In genomic region chr7:118283186-118283585, GRCm38 (mm10) we compare ENCODE assay signal across 23 mouse cellular contexts. TPM values are rescaled to one million over a fixed set of nuclear protein-coding genes. Genes with fewer than 3 reads are reported as not detected.
DNase-seq lines count a peak whose midpoint lies in the region; ATAC-seq and TF ChIP-seq lines count a peak whose summit lies in the region.
"Had no signal": no experiment of that assay in that cellular context is flagged by ENCODE, and none has a peak within 500 bp of the region (broad histone marks: within the 10 kb centered on the region; RNA-seq: fewer than 3 reads in every experiment).

No protein-coding gene starts in this region.

- peaks cover 16% of the 10 kb centered on the region; the same call in 1 of the 2 replicates for H3K4me1 ChIP-seq in liver, postnatal 0 days (ENCODE audit: insufficient read depth)
- no peaks in the 10 kb centered on the region; the same call in 1 of the 2 replicates for H3K4me1 ChIP-seq in liver, embryonic 11.5 days (replicated peaks; ENCODE audit: control insufficient read depth, insufficient read depth, low read length)
- H3K4me1 ChIP-seq in CH12.LX (ENCODE audit: control insufficient read depth in 1 of 2, insufficient read depth in 2 of 2), result peaks cover 19 to 47% of the 10 kb centered on the region in 2 experiments
- H3K4me1 ChIP-seq: forebrain, embryonic 10.5 days; hindbrain, embryonic 12.5 days; limb, embryonic 12.5 days; liver, embryonic 13.5 days; lung, embryonic 15.5 days; midbrain, embryonic 15.5 days; stomach, embryonic 15.5 days had no signal

- no peaks in the 10 kb centered on the region for H3K27me3 ChIP-seq in liver, postnatal 0 days (ENCODE audit: insufficient read depth, low read length)
- H3K27me3 ChIP-seq in liver, embryonic 11.5 days (replicated peaks; ENCODE audit: control insufficient read depth, insufficient read depth, low read length), result no peaks in the 10 kb centered on the region
- no peaks in the 10 kb centered on the region for H3K27me3 ChIP-seq in CH12.LX (replicated peaks)
- H3K27me3 ChIP-seq: hindbrain, embryonic 12.5 days; limb, embryonic 12.5 days; liver, embryonic 13.5 days; lung, embryonic 15.5 days; midbrain, embryonic 15.5 days; stomach, embryonic 15.5 days had no signal

- dilution Hi-C loops in CH12.LX (cut with MboI; ENCODE audit: extremely low pct_ligation_motif_present, extremely low pct_unique_long_range_greater_than_20kb, low sequenced_read_pairs), result no loop called here

- no peaks in the 10 kb centered on the region for H3K79me2 ChIP-seq in CH12.LX (replicated peaks; ENCODE audit: control insufficient read depth, extremely low read depth, insufficient read depth, poor library complexity, severe bottlenecking)

- ATAC-seq in liver, postnatal 0 days, result no peak
- no peak for ATAC-seq in liver, embryonic 11.5 days (replicated peaks; ENCODE audit: low FRiP score)
- peak; percentile 73 for ATAC-seq in granulocyte monocyte progenitor cell, adult 5-6 weeks (replicated peaks; ENCODE audit: poor library complexity, severe bottlenecking)
- no peak for ATAC-seq in frontal cortex, adult (ENCODE audit: low TSS enrichment)
- ATAC-seq: activated CD4-positive, CD25-positive, alpha-beta regulatory T cell, adult 4 months; inflammation-experienced regulatory T-cells, adult 6 months; midbrain, embryonic 15.5 days had no signal

- TF ChIP-seq EP300 in liver, postnatal 0 days (IDR thresholded peaks at IDR 0.05; ENCODE audit: low read depth), result no peak
- TF ChIP-seq EP300 in CH12.LX (IDR thresholded peaks at IDR 0.05; ENCODE audit: low read length), result 0 out of 2 replicates have a peak, but pooled peaks have one; percentile 13

- H3K4me2 ChIP-seq in liver, postnatal 0 days (ENCODE audit: low read depth, low read length), result no peak overlapping the region
- H3K4me2 ChIP-seq in liver, embryonic 11.5 days, result no peak overlapping the region
- H3K4me2 ChIP-seq in CH12.LX (ENCODE audit: insufficient read depth, low read depth, poor library complexity, severe bottlenecking), result peak overlapping the region; percentile 41; the same call in 1 of the 2 replicates
- H3K4me2 ChIP-seq: hindbrain, embryonic 12.5 days; limb, embryonic 12.5 days; liver, embryonic 13.5 days; lung, embryonic 15.5 days; midbrain, embryonic 15.5 days; stomach, embryonic 15.5 days had no signal

- in situ Hi-C loops in CH12.LX (cut with MboI; ENCODE audit: low pct_ligation_motif_present, low pct_unique_long_range_greater_than_20kb, low sequenced_read_pairs), result no loop called here

- H3K4me3 ChIP-seq in liver, postnatal 0 days (ENCODE audit: low read depth, low read length), result no peak overlapping the region
- H3K4me3 ChIP-seq in liver, embryonic 11.5 days (ENCODE audit: low read depth, low read length), result no peak overlapping the region
- no peak overlapping the region for H3K4me3 ChIP-seq in CH12.LX (replicated peaks in 1 of 3; ENCODE audit: low read depth in 2 of 3, low read length in 2 of 3, poor library complexity in 1 of 3)
- H3K4me3 ChIP-seq: forebrain, embryonic 10.5 days; hindbrain, embryonic 12.5 days; limb, embryonic 12.5 days; liver, embryonic 13.5 days; lung, embryonic 15.5 days; midbrain, embryonic 15.5 days; stomach, embryonic 15.5 days had no signal

- no peak for TF ChIP-seq POLR2A in CH12.LX (IDR thresholded peaks at IDR 0.05; ENCODE audit: low read depth, low read length)

- no peak for TF ChIP-seq CTCF in liver, postnatal 0 days (IDR thresholded peaks at IDR 0.05; ENCODE audit: low read depth)
- peak in 1 of 2 experiments; percentile 27; a peak in 1 of 4 replicates for TF ChIP-seq CTCF in CH12.LX (conservative IDR thresholded peaks at IDR 0.05 in 1 of 2, IDR thresholded peaks at IDR 0.05 in 1 of 2; ENCODE audit: low read depth in 2 of 2, low read length in 2 of 2)

- H3K9me3 ChIP-seq in liver, postnatal 0 days (ENCODE audit: low read length), result peaks cover 3% of the 10 kb centered on the region; the same call in 1 of the 2 replicates
- no peaks in the 10 kb centered on the region for H3K9me3 ChIP-seq in liver, embryonic 11.5 days (ENCODE audit: control insufficient read depth, low read length)
- peaks cover 8% of the 10 kb centered on the region for H3K9me3 ChIP-seq in CH12.LX (replicated peaks; ENCODE audit: low read length)
- H3K9me3 ChIP-seq: lung, embryonic 15.5 days; midbrain, embryonic 15.5 days; stomach, embryonic 15.5 days had no signal

- peak overlapping the region; percentile 34; the same call in 1 of the 2 replicates for H3K27ac ChIP-seq in liver, postnatal 0 days (ENCODE audit: low read depth)
- no peak overlapping the region for H3K27ac ChIP-seq in liver, embryonic 11.5 days (ENCODE audit: low read depth, low read length)
- peak overlapping the region; percentile 60; the same call in 1 of the 2 replicates for H3K27ac ChIP-seq in CH12.LX (ENCODE audit: insufficient read depth, low read depth)
- H3K27ac ChIP-seq: forebrain, embryonic 10.5 days; hindbrain, embryonic 12.5 days; limb, embryonic 12.5 days; liver, embryonic 13.5 days; lung, embryonic 15.5 days; midbrain, embryonic 15.5 days; stomach, embryonic 15.5 days had no signal

- 20% methylated on average over 2 of the region's 2 CpGs for WGBS in liver, postnatal 0 days (ENCODE audit: insufficient replicate concordance)
- WGBS in liver, embryonic 11.5 days, result 46% methylated on average over 2 of the region's 2 CpGs

- TF ChIP-seq RAD21 in CH12.LX (IDR thresholded peaks at IDR 0.05; ENCODE audit: low read depth, low read length), result no peak; the same call in 1 of the 2 replicates

- no peaks in the 10 kb centered on the region for H3K36me3 ChIP-seq in liver, postnatal 0 days (replicated peaks; ENCODE audit: insufficient read depth, low read length)
- H3K36me3 ChIP-seq in liver, embryonic 11.5 days (ENCODE audit: control insufficient read depth, insufficient read depth, low read length), result no peaks in the 10 kb centered on the region
- no peaks in the 10 kb centered on the region for H3K36me3 ChIP-seq in CH12.LX (replicated peaks in 1 of 2; ENCODE audit: control insufficient read depth in 1 of 2, insufficient read depth in 1 of 2, low read length in 1 of 2)
- H3K36me3 ChIP-seq: forebrain, embryonic 10.5 days; hindbrain, embryonic 12.5 days; limb, embryonic 12.5 days; liver, embryonic 13.5 days; lung, embryonic 15.5 days; midbrain, embryonic 15.5 days; stomach, embryonic 15.5 days had no signal

- no peak overlapping the region for H3K9ac ChIP-seq in liver, postnatal 0 days (replicated peaks)
- H3K9ac ChIP-seq in liver, embryonic 11.5 days (ENCODE audit: low read depth, low read length), result no peak overlapping the region
- no peak overlapping the region for H3K9ac ChIP-seq in CH12.LX (ENCODE audit: insufficient read depth, low read depth)
- H3K9ac ChIP-seq: hindbrain, embryonic 12.5 days; limb, embryonic 12.5 days; liver, embryonic 13.5 days; lung, embryonic 15.5 days; midbrain, embryonic 15.5 days; stomach, embryonic 15.5 days had no signal

- DNase-seq in liver, postnatal 0 days, result no peak
- DNase-seq in liver, embryonic 11.5 days (ENCODE audit: low spot score), result no peak
- no peak for DNase-seq in CH12.LX (ENCODE audit: extremely low read depth)
- DNase-seq in natural killer cell, adult 2 months (ENCODE audit: low spot score in 2 of 2), result peak; percentile 31 to 34
- no peak for DNase-seq in frontal cortex, postnatal 25 days (ENCODE audit: low spot score in 2 of 2)
- DNase-seq: adrenal gland, postnatal 10 days; cerebellum, adult 11-12 months; cerebellum, postnatal 25 days; gastrocnemius, postnatal 14 days; kidney, adult 9 months; kidney, postnatal 36 days; liver, embryonic 13.5 days; thymus, adult 2 months had no signal

TF ChIP-seq in CH12.LX, 34 proteins besides CTCF, POLR2A, EP300 and RAD21:
- TF ChIP-seq KAT2A (IDR thresholded peaks at IDR 0.05; ENCODE audit: insufficient replicate concordance, low read length) (no peak), BHLHE40 (IDR thresholded peaks at IDR 0.05; ENCODE audit: low read depth, low read length) (0 out of 2 replicates have a peak, but pooled peaks have one; percentile 8), GABPA (IDR thresholded peaks at IDR 0.05; ENCODE audit: insufficient replicate concordance, low read depth, low read length) (no peak), TBP (conservative IDR thresholded peaks at IDR 0.05; ENCODE audit: low read depth, low read length) (no peak), HCFC1 (IDR thresholded peaks at IDR 0.05; ENCODE audit: low read depth, low read length) (no peak), JUN (IDR thresholded peaks at IDR 0.05; ENCODE audit: insufficient read depth, low read depth, low read length) (no peak), MAZ (IDR thresholded peaks at IDR 0.05; ENCODE audit: low read depth, low read length) (no peak), ZNF384 (IDR thresholded peaks at IDR 0.05; ENCODE audit: low read depth, low read length) (no peak), USF1 (IDR thresholded peaks at IDR 0.05; ENCODE audit: low read depth, low read length) (no peak), ZMIZ1 (IDR thresholded peaks at IDR 0.05; ENCODE audit: low read depth, low read length) (no peak), MAX (IDR thresholded peaks at IDR 0.05; ENCODE audit: low read length) (no peak), NELFE (IDR thresholded peaks at IDR 0.05; ENCODE audit: low read depth, low read length) (no peak), MEF2A (IDR thresholded peaks at IDR 0.05; ENCODE audit: borderline replicate concordance, low read depth, low read length) (0 out of 2 replicates have a peak, but pooled peaks have one; percentile 39), SMC3 (IDR thresholded peaks at IDR 0.05; ENCODE audit: low read depth, low read length) (no peak; the same call in 1 of the 2 replicates), CHD1 (IDR thresholded peaks at IDR 0.05; ENCODE audit: low read depth, low read length) (no peak), ZC3H11A (IDR thresholded peaks at IDR 0.05; ENCODE audit: low read depth, low read length) (no peak), MYC (IDR thresholded peaks at IDR 0.05; ENCODE audit: low read depth, low read length) (no peak)

RNA-seq across cellular contexts. Expression of gene Smg1, which starts 39.7 kb away (rescaled TPM):
- 3.5 and 4.0 TPM in 2 replicates for polyA plus RNA-seq in liver, postnatal 0 days (2015; fragmentation: Nextera tagmentation; extraction: Ambion mirVana)
- 14.2 and 14.9 TPM in 2 replicates for polyA plus RNA-seq in liver, embryonic 11.5 days (2014; fragmentation: Nextera tagmentation; extraction: Ambion mirVana)
- total RNA-seq in CH12.LX (2012; rRNA removed) (28.0 and 29.2 TPM in 2 replicates), CH12.LX (2014; rRNA removed) (16.1 and 17.7 TPM in 2 replicates)
- polyA plus RNA-seq in CH12.LX (2012; ENCODE audit: insufficient read length, low read depth), result 33.2 and 35.0 TPM in 2 replicates
- 64.7 and 70.6 TPM in 2 replicates for total RNA-seq in granulocyte monocyte progenitor cell, adult 5-6 weeks (2014; fragmentation: Nextera tagmentation)
- total RNA-seq in granulocyte monocyte progenitor cell, adult 5-6 weeks (2017), result 37.3 and 48.2 TPM in 2 replicates

Comparison
In these comparisons a context has a peak if more than half of its experiments do, and no peak if none do; other contexts are left out.
1. DNase-seq: peak in natural killer cell, adult 2 months (2 of 2); none in liver, postnatal 0 days (single experiment), liver, embryonic 11.5 days (single experiment), CH12.LX (single experiment) and frontal cortex, postnatal 25 days (0 of 2).